Mouse (Mus musculus): ENCODE results near the gene Cd37.

- no peak for TF ChIP-seq CTCF (conservative IDR thresholded peaks at IDR 0.05; ENCODE audit: low read length)
- TF ChIP-seq NANOG (IDR thresholded peaks at IDR 0.05; ENCODE audit: borderline replicate concordance, low read length), result no peak
Measured at GRCm38 (mm10) chr7:45231192-45231591, 7.7 kb downstream of the Cd37 start.

Measured in E14TG2a.4 (cell line).